Mouse (Mus musculus) right cerebral cortex, postnatal 14 days (tissue): ENCODE data around the gene Olfr1164.

Source experiments
- DNase-seq: peaks from one replicate; pipeline ENCODE4 v3.0.0; 2022

Gene Olfr1164

DNA sequence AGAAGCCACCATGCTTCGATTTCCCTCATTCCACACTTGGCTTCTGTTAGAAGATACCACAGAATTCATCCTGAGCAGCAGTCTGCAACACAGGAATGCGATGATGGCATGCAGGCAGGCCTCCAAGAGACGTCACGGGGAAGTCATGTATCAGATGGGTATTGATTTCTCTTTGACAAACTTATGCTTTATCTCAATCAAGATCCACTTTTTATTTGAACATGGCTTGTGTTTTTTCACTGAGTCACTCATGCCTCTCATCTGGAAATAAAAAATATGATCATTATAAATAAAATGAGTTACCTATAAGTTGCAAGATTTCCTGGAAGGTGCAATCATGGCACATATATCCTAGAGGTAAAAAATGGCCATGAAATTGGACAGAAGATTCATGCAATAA, at the start of gene Olfr1164:
Gene Olfr1164, minus strand, starts transcription at position 101 of the 400 bp plus-strand sequence.
- no peak for DNase-seq

DNA sequence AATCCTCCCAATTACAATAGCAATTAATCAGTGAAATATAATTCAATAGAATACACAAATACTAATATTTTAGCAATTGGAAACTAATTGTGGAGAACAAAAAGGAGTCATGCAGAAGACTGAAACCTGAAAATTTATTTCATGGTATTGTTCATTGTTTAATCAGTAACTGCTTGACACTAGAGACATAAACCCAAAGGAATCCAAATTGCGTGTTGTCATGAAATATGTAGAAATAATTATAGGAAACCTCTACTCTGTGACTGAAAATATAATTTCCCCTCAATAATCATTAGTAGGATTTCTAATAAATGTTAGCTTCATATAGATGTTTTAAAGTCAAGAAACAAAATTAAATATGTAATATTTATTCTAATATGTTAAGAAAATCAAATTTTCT, 34.4 kb upstream of the Olfr1164 start, which contains the start of gene Olfr1166:
Gene Olfr1166, minus strand, starts transcription at position 101 of the 400 bp plus-strand sequence.
- DNase-seq, result no peak

DNA sequence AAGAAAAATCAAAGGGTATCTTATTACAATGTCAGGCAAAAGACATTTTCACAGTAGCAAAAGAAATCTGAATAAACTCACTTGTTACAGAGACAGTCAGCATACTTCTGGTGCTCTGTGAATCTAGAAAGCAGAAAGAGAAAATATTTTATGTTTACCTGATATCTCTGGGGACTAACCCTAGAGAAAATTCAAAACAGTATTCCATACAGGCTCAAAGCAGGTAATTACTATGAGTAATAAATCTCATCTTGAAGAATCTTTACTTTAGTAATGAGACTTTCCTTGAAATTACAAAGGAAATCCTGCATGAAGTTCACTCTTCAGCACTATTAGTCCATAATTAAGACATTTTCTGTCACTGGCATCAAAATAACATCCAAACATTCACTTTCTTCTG, 22.0 kb downstream of the Olfr1164 start, which contains the start of gene Olfr1163:
Gene Olfr1163, minus strand, starts transcription at position 101 of the 400 bp plus-strand sequence.
- no peak for DNase-seq

DNA sequence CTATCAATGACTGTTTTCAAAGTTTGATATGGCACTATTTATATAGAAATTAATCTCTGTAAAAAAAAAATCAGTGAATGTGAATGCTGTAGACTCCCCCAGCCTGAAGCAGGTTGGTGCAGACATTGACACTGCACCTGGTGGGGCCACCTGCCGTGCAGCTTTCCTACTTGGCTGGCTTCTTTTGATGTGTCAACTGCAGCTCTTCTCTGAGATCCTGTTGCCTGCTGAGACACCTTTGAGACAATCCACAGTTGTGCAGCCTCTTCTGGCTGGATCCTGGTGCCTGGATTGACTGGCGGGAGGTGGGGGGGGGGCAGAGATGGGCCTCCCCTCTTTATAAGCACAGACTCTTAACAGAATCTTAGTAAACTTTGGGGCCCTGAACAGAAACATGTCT, 30.2 kb downstream of the Olfr1164 start:
- no peak for DNase-seq

DNA sequence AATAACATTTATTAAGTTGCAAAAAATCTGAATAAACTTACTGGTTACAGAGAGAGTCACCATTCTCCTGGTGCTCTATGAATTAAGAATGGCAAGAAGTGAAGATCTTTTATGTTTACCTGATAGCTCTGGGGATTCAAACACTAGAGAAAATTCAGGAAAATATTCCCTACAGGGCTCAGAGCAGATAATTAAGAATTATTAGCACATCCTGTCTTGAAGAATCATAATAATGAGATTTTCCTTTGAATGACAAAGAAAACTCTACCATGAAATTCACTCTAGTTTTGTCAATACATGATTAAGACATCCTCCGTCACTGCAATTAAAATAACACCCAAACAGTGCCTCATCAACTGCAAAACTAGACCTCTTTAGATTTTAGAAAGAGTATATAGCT, 42.7 kb downstream of the Olfr1164 start, which contains the start of gene Olfr1162:
Gene Olfr1162, minus strand, starts transcription at position 101 of the 400 bp plus-strand sequence.
- DNase-seq, result no peak
